Mouse (Mus musculus) liver, embryonic 14.5 days (tissue): ENCODE measurements at regions not wholly inside any gene's neighbourhood (a gene's known extent, or its start where the extent isn't known, plus 50 kb on each side); places are given as distances from the start of the nearest gene placed in this dataset.

Experiments
- CTCF ChIP-seq: IDR thresholded peaks from 2 replicates; pipeline ENCODE4 v1.5.1; 2016; ENCODE audit warnings: antibody characterized with exemption, low read depth, control low read depth
- EP300 ChIP-seq: IDR thresholded peaks from 2 replicates; pipeline ENCODE4 v1.6.1; 2016; ENCODE audit warnings: antibody characterized with exemption, low read depth

GRCm38 (mm10) chr14:100665361-100665955 lies 381.0 kb upstream of the Klf12 start:
- TF ChIP-seq CTCF (no peak), EP300 (no peak)
